Mouse (Mus musculus) adrenal gland, postnatal 36 days (tissue): Measurements from ENCODE around the gene Stx18. TPM values are rescaled to one million over a fixed set of nuclear protein-coding genes. Genes with fewer than 3 reads are reported as not detected.
A peak's percentile ranks its signal among the peaks of the same experiment; 100 is the strongest.

Source experiments
- DNase-seq, 2 experiments: peaks; one replicate each; pipeline ENCODE4 v3.0.0; 2021; ENCODE audit warnings: mixed read lengths in 1 of 2
- total RNA-seq, 2 experiments: library from RNA; stranded (reverse); gene quantifications; 2 replicates each; pipeline ENCODE4 v1.2.3; 2021

The Stx18 gene
- total RNA-seq, 2 experiments from 2014 or later: 34.9 to 37.7 TPM

- no peak for DNase-seq
Measured at GRCm38 (mm10) chr5:38136247-38136646, 97.7 kb downstream of the Stx18 start.

GRCm38 (mm10) chr5:38137163-38137562 lies 98.6 kb downstream of the Stx18 start:
- DNase-seq: no peak

- no peak for DNase-seq
Measured at GRCm38 (mm10) chr5:38140893-38141292, 102.4 kb downstream of the Stx18 start.

DNA sequence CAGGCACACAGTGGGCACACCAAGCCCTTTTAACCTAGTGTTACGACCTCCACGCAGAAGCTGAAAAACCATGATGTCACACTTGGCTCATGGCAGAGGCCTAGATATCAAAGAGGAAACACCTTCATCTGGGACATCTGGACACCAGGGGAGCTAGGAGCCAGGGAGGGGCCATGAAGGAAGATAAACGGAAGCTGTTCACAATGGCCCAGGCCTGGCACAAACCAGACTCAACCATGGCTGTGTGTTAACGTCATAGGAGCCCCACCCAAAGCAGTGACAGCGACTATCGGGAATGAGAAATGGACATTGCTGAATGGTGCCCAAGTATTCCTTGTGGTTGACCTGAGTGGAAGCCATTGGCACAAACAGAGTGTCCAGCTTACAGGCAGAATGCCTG lies 108.0 kb downstream of the Stx18 start:
- DNase-seq: no peak

- peak in 1 of 2 experiments; percentile 49 for DNase-seq
Measured at GRCm38 (mm10) chr5:38151264-38151663, 112.7 kb downstream of the Stx18 start.

DNA sequence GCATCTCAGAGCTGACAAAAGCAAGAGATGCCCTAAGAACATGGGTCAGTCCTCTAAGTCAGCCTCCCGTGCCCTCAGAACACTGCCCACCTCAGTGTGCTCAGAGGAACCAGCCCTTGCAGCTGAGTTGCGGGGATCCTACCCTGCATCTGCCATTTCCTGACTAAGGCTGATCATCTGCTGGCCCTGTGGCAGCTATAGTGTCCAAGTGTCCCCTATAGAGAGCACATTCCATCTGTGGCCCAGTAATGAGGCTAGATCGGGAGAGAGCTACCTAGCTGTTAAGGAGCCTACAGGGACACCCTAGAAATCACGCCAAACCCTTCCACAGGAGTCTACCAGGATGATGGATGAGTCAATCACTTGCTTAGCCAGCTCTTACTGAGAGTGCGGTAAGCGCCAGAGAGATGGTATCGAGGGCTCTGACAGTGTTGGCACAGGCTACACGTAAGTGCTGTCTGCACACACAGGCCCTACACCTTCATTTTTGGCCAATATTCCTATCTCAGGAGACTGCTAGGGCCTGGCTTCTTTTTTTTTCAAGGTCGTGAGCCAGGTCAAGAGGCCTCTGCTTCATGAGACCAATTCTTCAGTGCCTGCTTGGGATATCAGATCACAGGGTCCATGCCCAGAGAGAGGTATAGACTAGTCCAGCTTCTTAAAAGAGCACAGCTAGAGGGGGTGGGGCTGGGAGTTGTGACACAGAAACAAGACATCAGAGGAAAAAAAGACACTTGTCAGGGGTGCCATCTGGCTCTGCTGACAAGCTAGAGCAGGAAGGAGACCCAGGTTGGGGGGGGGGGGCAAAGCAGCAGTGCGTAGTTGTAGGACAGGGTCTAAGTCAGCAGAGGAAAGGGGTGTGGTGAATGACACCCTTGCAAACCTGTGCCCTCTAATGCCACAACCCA lies 113.9 kb downstream of the Stx18 start:
- DNase-seq: no peak

- DNase-seq: no peak
Measured at GRCm38 (mm10) chr5:38153636-38154035, 115.1 kb downstream of the Stx18 start.

- no peak for DNase-seq
Measured at GRCm38 (mm10) chr5:38157481-38158020, 119.0 kb downstream of the Stx18 start.

DNA sequence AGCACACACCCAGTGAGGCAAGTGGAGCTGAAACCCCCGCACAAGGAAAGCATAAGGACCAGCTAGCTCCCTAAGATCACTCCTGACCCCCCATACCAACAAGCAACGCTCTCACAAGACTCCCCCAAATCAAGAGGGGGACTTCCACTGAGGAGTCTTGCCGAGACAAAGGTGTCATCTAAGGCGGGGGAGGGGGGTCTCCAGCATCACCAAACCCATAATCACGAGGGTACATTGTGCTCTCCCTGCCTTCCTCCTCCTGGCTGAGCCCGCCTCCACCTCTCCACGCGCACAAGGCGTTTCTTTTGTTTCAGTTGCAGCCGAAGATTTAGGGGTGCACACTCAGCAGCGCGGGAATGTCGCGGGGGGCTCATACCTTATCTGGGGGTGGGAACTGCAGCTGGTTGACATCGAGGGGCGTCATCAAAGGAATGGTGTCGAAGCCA lies 120.0 kb downstream of the Stx18 start:
- DNase-seq: no peak

DNA sequence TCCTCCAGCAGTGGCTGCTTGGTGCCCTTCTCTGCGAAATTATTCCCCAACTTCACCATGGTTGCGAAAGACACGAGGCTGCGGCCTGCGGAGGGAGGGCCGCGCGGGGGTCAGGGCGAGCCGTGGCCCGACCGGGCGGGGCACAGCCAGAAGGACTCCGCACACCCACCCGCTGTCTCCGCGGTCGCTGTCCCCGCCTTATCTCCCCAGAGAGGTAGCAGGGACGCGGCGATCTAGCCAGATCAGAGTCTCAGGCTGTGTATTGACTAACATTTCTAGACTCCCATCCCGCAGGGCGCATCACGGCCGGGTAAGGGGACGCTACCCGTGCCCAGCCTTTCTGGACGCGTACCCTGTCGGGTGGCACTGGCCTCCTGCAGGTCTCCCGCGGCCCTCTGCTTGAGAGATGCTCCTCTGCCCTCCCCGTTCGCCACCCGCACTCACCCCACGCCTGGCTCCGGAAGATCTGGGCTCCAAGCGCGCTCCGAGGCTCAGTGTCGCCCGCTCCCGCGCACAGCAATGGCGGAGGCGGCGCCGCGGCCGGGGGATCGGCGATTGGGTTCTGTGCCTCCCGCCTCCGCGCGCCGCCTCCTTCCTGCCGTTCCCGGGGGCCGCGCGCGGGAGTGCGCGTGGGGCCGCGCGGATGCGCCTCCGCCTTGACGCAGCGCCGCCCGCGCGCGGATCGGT lies 120.5 kb downstream of the Stx18 start:
- DNase-seq: peak; percentile 77

DNA sequence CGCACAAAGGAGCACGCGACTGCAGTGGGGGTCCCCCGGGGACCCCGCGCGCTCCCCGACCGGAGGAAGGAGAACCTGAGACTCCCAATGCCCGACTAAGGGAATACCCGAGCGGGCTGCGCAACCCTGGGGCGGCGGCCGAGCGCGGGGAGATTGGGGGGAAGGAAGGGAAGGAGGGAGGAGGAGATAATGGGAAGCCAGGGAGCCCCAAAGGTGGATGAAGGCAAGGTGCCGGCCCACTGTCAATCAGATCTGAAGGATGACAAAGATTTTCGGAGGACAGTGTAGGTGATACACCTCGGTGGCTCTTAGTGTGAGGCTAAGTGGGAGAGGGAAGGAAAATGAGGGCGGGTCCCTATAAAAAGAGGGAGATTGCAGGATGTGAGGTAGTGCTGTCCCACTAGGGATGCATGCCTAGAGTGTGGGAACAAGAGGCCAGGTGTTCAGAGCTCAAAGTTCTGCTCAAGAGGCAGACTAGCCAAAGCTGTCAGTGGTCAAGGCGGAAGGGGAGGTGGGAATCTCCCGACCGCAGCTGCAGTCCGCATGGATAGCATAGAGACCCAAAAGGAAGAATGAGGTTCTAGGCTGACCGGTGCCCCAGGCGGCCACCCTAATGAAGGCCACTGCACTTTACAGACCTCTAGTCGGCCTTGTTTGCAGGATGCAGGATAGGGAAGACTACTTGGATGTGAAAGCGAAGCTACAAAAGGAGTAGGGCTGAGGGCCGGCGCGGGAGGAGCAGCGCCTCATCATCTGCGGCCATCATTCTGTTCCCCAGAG lies 121.3 kb downstream of the Stx18 start, which contains the start of gene Nsg1:
Gene Nsg1 (minus strand): TSS at position 274 of the 780 bp plus-strand sequence.
- DNase-seq: no peak

GRCm38 (mm10) chr5:38168497-38168896 lies 130.0 kb downstream of the Stx18 start:
- DNase-seq: no peak

GRCm38 (mm10) chr5:38173766-38174165 lies 135.2 kb downstream of the Stx18 start:
- no peak for DNase-seq

GRCm38 (mm10) chr5:38174256-38174912 lies 135.8 kb downstream of the Stx18 start:
- no peak for DNase-seq

DNA sequence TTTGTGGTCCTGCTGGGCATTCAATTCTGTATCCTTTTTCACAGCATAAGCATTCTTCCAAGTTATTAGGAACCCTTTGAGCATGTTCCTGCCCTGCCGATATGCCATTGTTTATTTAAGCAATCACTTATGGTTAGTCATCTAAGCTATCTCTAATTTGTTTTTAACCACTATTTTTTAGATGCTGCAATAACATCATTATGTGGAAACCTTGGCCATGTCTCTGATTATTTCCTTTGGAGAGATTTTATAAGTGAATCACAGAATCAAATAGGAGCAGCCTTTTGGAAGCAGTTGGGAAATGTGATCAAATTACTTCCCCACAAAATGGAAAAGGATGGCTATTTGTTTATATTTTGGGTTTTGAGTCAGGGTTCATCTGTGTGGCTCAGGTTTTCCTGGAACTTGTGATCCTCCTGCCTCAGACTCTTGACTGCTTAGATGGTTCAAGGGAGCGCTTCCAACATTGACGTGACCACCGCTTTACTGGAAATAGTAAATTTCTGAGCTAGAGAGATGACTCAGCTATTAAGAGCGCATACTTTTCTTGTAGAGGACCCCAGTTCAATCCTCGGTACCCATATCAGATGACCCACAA lies 146.2 kb downstream of the Stx18 start:
- DNase-seq: no peak

DNA sequence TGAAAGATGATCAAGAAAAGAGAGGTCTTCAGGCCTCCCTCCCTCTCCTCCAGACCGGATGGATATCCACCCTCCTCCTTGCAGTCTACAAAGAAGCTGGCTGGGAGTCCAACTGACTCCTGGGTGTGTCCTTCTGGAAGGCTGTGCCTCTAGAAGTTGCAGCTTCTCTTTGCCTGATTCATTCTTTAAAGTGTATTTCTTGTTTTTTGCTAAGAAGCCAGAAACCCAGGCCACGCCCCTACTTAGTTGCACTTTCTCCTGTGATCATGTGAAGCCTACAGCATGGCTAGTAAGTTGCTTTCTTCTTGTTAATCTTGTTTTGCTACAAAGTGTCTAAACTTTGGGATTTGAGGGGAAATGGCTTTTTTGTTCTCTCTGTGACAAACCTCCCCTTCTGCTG lies 148.5 kb downstream of the Stx18 start:
- no peak for DNase-seq

Other genes with a start within 250 kb of the Stx18 start
- 1 to 10 TPM; 1.2 to 3.0 TPM for gene Msx1, start 214.2 kb upstream of the Stx18 start, total RNA-seq
- gene Nsg1, start 121.2 kb downstream of the Stx18 start, total RNA-seq: 10 to 100 TPM; 43.2 to 53.4 TPM
- gene Zbtb49, start 181.7 kb downstream of the Stx18 start, total RNA-seq: 10 to 100 TPM in 1 of 2 experiments, 1 to 10 TPM in 1; 9.6 to 11.3 TPM
- gene Lyar, start 181.7 kb downstream of the Stx18 start, total RNA-seq: 10 to 100 TPM; 20.1 to 23.6 TPM
- gene Tmem128, start 221.4 kb downstream of the Stx18 start, total RNA-seq: 10 to 100 TPM; 40.8 to 43.0 TPM
- gene Otop1, start 237.2 kb downstream of the Stx18 start, total RNA-seq: 10 to 100 TPM; 30.6 to 39.5 TPM